Mouse (Mus musculus) c-Kit-positive CD71-positive TER-119-positive erythroid progenitor cells, embryonic 14.5 days (primary cell): Measurements from ENCODE around the gene Tmem184b.

Experiments used
- DNase-seq: peaks from one replicate; pipeline ENCODE4 v3.0.0-alpha.2; 2013; ENCODE audit warnings: low spot score

The Tmem184b gene

DNA sequence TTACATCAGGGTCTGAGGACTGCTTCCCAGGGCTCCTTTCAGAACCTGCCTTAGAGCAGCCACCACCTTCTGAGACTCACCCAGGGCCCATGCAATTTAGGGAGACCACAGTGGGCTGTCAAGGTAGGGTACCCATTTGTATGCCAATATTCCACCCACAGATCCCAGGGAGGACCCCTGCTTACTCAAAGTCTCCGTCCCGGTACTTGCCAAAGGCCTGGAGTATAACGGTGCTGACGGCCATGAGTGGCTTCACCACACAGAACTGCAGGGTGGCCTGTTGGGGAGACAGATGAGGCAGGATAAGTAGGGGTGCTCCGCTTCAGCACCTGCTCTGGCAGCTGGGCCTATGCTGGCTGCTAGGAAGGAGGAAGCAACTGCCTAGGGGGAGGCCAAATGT lies 37.0 kb downstream of the Tmem184b start:
- no peak for DNase-seq

DNA sequence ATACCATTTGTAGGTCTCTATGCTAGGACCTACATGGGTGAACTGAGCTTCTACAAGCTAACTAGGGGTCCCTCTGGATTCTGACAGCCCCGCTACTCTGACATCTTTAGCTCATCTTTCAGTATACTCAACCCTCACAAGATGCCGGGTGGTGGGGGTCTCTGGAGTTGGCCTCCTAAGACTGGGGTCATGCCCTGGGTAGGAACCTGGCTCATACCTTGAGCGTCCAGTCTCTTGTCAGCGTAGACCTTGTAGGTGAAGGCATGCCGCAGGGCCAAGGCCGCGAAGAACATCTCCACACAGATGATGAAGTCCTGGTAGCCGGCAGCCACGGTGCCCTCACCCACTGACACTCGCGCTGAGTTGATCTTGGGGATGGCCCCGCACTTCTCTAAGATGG lies 38.3 kb downstream of the Tmem184b start:
- DNase-seq: no peak

GRCm38 (mm10) chr15:79364120-79364519 lies 39.2 kb downstream of the Tmem184b start:
- no peak for DNase-seq

DNA sequence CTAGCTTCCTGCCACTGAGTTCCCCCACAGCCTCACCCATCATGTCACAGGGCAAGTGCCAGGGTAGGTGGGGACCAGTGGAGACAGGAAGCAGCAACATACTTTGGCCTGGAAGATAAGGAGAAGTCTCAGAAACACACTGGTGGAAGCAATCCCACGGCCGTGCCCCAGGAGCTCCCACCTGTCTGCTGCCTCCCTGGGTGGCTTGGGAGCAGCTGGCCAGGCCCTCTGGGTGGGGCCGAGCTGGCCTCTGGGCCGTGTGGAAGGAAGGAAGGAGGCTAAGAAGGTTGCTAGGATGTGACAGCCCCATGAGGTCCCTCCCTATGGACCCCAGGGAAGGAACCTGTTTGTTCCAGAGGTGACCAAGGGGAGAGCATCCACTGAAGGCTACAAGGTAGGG lies 42.3 kb downstream of the Tmem184b start:
- DNase-seq: no peak

DNA sequence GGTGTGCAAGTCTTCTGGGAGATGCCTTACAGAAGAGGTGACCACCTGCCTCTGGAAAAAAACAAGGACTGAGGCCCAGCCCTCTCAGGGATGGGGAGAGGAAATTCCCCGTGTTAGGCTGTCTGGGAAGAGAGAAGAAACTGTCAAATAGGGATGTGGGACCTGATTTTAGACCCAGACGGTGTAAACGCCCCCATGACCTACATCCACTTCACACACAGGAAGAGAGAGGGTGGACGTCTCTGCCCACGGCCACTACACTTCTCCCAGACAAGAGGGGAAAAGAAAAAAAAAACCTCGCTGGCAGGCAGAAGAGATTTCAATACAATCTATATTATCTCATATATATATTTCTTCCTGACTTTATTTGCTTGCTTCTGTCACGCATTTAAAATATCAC lies 43.0 kb downstream of the Tmem184b start:
- DNase-seq: no peak

GRCm38 (mm10) chr15:79359954-79360353 lies 43.4 kb downstream of the Tmem184b start:
- no peak for DNase-seq

DNA sequence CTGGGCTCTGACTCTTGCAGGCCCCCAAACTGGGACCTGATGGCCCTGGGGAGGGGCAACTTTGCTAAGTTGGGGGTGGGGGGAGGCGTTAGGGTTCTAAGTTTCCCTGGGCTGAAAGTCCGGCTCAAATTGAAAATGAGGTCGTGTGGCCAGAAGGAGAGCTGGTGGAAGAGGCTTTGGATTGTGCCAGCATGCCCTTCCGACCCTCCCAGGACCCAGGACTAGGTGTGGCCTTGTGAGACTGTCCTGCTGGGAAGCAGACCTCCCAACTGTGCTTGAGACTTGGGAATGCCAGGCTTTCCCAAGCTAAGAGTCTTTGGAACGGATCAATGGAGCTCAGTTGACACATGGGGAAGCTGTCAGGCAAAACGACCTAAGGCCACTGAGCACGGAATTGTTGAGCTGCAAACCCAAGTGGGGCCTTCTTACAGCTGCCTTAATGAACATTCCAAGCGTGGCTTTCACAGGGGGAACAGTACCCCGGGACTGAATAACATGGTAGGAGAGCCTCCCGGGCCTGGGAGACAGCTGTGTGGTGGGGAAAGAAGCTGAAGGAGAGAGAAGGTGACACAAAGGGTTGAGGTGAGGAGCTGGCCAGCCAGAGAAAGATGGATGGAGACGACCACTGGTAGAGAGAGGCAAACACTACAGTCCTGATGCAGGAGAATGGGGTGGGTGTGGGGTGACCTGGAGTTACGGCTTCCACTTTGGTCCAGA lies 45.2 kb downstream of the Tmem184b start:
- DNase-seq: no peak

- no peak for DNase-seq
Observed at GRCm38 (mm10) chr15:79357036-79357911, 46.1 kb downstream of the Tmem184b start.

GRCm38 (mm10) chr15:79356481-79356880 lies 46.9 kb downstream of the Tmem184b start:
- DNase-seq: no peak

GRCm38 (mm10) chr15:79354619-79355018 lies 48.8 kb downstream of the Tmem184b start:
- DNase-seq: no peak

- DNase-seq: no peak
Observed at GRCm38 (mm10) chr15:79353690-79354305, 49.6 kb downstream of the Tmem184b start.

- DNase-seq: no peak
Observed at GRCm38 (mm10) chr15:79352479-79352878, 50.9 kb downstream of the Tmem184b start.

DNA sequence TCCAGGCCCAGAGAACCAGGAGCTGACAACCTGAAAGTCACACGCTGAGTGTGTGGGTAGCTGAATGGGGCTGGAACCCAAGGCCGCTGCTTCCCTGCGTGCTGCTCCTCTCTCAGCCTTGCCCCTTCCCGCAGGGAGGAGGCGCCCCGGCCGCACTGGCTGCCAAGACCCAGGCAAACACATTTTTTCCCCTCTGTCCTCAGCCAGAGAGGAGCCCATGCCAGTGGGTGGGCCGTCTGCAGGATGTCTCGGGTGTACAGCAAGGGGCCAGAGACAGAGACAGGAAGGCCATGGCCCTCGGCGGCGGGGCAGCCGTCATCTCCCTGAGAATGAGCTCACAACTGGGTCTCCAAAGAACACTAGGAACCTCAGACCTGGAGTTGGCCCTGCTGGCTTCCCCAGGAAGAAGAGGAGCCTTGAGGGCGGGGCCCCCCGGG lies 52.0 kb downstream of the Tmem184b start:
- no peak for DNase-seq

DNA sequence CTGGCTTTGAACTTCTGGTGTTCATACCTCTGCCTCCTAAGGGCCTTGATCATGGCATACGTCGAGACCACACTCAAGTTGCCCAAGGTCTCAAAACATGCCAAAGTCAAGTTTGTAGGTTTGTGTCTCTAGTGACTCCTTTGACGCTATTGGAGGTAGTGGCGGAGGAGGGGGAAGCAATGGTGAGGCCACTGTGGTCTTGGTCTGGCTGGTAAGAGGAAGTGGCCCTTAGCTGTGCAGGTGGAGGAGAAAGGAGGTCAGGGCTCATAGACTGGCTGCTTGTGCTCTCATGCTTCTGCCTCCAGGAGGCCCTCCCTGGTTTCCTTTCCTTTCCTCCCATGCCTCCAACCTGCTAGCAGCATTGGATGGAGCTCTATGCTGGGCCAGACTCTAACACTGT lies 52.5 kb downstream of the Tmem184b start:
- DNase-seq: no peak

- no peak for DNase-seq
Observed at GRCm38 (mm10) chr15:79348651-79349050, 54.7 kb downstream of the Tmem184b start.

DNA sequence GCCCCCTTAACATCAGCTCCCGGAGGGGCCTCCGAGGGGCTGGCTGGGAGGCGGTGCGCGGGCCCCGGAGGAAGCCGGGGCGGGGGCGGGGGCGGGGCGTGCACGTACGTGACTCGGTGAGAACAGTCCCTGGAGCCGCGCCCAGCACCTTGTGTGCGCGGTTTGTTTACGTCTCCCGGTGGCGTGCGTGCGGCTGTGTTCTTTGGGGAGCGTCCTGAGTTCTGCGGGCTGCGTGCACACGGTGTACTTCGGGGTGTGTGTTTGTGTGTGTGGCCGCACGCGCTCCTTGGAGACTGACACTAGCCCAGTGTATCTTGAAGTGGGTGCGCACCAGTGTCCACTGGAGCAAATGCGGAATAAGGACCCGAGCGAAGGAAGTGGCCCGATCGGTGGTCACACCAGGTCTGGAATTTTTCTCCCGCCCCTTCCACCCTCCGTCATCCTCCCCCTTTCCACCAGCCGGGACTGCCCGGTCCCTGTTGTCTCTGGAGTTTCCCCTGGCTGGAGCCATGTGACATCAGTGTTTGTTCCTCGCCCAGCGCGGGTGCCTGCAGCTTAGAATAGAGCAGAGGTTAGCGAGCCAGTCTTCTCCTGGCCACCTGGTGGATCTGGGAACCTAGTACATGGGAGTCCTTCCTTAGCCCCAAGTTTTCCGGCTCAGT lies 55.4 kb downstream of the Tmem184b start:
- peak; percentile 69 for DNase-seq

DNA sequence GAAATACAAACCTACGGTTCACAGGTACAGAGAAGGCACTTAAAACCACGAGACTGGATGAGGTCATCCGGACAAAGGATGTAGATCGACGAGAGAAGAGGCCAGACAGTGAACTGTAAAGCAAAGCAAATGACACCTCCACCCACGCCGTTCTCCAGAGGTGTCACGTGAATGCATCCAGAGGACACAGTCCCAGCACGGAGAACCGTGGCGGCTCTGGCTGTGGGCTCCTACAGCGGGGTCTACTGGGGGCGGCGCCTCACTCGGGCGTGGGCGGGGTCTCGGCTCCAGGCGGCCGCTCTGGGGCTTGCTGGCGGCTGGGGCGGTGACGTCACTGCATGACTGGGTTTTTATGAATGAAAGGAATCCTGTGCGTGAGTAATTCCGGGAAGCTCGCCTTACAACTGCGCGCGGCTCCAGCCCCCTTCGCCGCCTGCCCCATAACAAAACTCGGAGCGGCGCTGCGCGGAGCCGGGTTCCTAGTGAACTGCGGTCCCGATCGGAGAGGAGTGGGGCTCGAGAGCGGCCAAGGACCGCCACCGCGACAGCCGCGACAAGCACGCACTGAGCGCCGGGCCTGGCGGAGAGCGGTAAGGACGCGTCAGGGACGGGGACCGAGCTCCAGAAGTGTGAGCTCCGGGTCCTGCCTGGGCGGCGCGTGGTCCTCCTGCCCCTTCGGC lies 56.1 kb downstream of the Tmem184b start:
- peak; percentile 77 for DNase-seq

- no peak for DNase-seq
Observed at GRCm38 (mm10) chr15:79346051-79346793, 57.1 kb downstream of the Tmem184b start, which contains the start of gene Maff. Gene Maff (plus strand): TSS chr15:79346621.

GRCm38 (mm10) chr15:79344627-79345026 lies 58.7 kb downstream of the Tmem184b start:
- DNase-seq: no peak

DNA sequence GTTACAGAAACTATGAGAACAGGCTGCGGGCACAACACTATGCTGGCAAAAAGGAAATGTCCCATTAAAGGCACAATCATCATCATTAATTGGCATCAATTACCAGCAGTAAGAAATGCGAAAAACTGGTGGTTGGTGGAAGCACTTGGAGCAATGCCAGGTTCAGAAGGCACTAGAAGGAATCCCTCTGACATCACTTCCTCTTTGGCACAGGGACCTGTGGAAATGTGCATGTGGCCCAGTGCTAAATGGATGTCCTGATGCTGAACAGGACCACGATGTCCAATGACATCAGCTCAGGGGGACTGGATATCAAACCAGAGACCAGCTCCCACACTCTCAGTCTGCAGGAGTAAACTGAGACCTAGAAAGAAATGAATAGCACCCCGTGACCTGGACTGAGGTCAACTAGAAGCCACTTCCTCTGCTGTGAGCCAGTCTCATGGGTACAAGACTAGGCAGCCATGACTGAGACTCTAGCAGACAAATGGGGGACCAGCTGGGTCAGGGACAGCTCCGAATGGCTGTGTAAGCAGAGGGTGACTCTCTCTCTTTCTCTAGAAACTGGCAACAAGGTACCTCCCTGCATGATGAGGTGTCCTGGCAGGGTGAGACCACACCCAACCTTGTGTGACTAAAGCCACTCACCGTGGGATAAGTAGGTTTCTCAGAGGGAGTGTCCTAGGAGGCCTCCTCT lies 60.6 kb downstream of the Tmem184b start:
- no peak for DNase-seq
